Comparison of ENCODE assay signal across 28 mouse cellular contexts in the genomic region with DNA sequence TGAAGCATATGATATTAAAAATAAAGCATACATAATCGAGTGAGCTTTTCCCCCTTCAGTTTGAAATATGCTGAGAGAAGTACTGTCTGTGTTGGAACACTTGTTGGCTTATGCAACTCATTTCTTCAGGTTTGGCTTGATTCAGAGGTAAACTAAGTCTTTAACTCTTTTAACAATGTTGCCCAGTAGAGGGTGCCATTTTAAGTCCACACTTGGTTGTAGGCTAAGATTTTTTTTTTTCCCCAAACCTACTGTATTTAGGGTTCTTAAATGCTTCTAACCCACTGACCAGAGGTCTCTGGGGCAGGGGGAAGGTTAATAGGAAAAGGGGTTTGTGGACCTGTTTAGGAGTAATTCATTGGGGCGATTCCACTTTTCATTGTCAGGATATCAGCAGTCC. TPM values are rescaled to one million over a fixed set of nuclear protein-coding genes. Genes with fewer than 3 reads are reported as not detected.
A peak's percentile ranks its signal among the peaks of the same experiment; 100 is the strongest.
DNase-seq lines count a peak whose midpoint lies in the region; TF ChIP-seq lines count a peak whose summit lies in the region.
"Had no signal": no experiment of that assay in that cellular context is flagged by ENCODE, and none has a peak within 500 bp of the region (broad histone marks: within the 10 kb centered on the region; RNA-seq: fewer than 3 reads in every experiment).

No protein-coding gene starts in this region.

- H3K27me3 ChIP-seq in kidney, adult 2 months (replicated peaks; ENCODE audit: control insufficient read depth, insufficient read depth, low read length), result no peaks in the 10 kb centered on the region
- H3K27me3 ChIP-seq: forebrain, embryonic 13.5 days; heart, embryonic 12.5 days; megakaryocyte, embryonic 14.5 days; midbrain, embryonic 13.5 days; stomach, embryonic 15.5 days had no signal

- H3K4me1 ChIP-seq in kidney, adult 2 months (ENCODE audit: control insufficient read depth, insufficient read depth, low read length), result no peaks in the 10 kb centered on the region
- H3K4me1 ChIP-seq: forebrain, embryonic 13.5 days; heart, embryonic 12.5 days; limb, embryonic 10.5 days; megakaryocyte, embryonic 14.5 days; midbrain, embryonic 13.5 days; stomach, embryonic 15.5 days had no signal

- H3K36me3 ChIP-seq in kidney, adult 2 months (ENCODE audit: control insufficient read depth, insufficient read depth, low read length), result no peaks in the 10 kb centered on the region
- H3K36me3 ChIP-seq: G1E; heart, embryonic 12.5 days; limb, embryonic 10.5 days; midbrain, embryonic 13.5 days; stomach, embryonic 15.5 days had no signal

- no peak for TF ChIP-seq CTCF in kidney, adult 2 months (conservative IDR thresholded peaks at IDR 0.05; ENCODE audit: insufficient read depth, insufficient read length, low read depth, low read length)

- H3K4me3 ChIP-seq in kidney, adult 2 months (ENCODE audit: insufficient read depth, low read depth, low read length), result no peak overlapping the region
- H3K4me3 ChIP-seq: forebrain, embryonic 13.5 days; heart, embryonic 12.5 days; limb, embryonic 10.5 days; megakaryocyte, embryonic 14.5 days; midbrain, embryonic 13.5 days; stomach, embryonic 15.5 days had no signal

- TF ChIP-seq POLR2A in kidney, adult 2 months (IDR thresholded peaks at IDR 0.05; ENCODE audit: low read depth, low read length), result no peak

- no peak overlapping the region for H3K27ac ChIP-seq in kidney, adult 2 months (ENCODE audit: insufficient read depth, low read depth, low read length)
- H3K27ac ChIP-seq: forebrain, embryonic 13.5 days; hindbrain, postnatal 0 days; limb, embryonic 10.5 days; midbrain, embryonic 13.5 days; stomach, embryonic 15.5 days had no signal

- DNase-seq in kidney, adult 2 months, result peak; percentile 9
- DNase-seq in kidney, adult 11 months, result no peak
- DNase-seq in 3T3-L1 (ENCODE audit: low read depth, low spot score), result peak; percentile 19
- peak; percentile 42 for DNase-seq in CD4-positive, CD25-positive, alpha-beta regulatory T cell, adult 2 months (ENCODE audit: low read depth, low spot score)
- DNase-seq in induced T-regulatory cell, adult 2 months (ENCODE audit: low read depth), result peak; percentile 27
- DNase-seq in cerebellum, postnatal 36 days, result no peak
- no peak for DNase-seq in adrenal gland, adult 18-20 months (ENCODE audit: low spot score in 2 of 2)
- DNase-seq in spleen, postnatal 14 days (ENCODE audit: low spot score in 2 of 2), result no peak
- DNase-seq: adrenal gland, postnatal 14 days; cerebellum, adult 2 months; cerebellum, postnatal 25 days; embryo, embryonic 11 days; gastrocnemius, postnatal 10 days; heart, adult 11 months; heart, postnatal 14 days; kidney, adult 9 months; liver; liver, postnatal 0 days; lung, postnatal 14 days; thymus, adult 18-20 months had no signal

- 65% methylated on average over 2 of the region's 2 CpGs for WGBS in kidney, adult 2 months

RNA-seq across cellular contexts. Expression of gene Tdrd3, which starts 33.4 kb away (rescaled TPM):
- 4.1 and 4.9 TPM in 2 replicates for polyA plus RNA-seq in kidney, adult 2 months (2012; rRNA removed)
- total RNA-seq in adrenal gland, adult 18-20 months (2021), result 10 to 100 TPM; 26.6 to 34.7 TPM

Comparison
In these comparisons a context has a peak if more than half of its experiments do, and no peak if none do; other contexts are left out.
1. DNase-seq: peak in kidney, adult 2 months (single experiment), 3T3-L1 (single experiment), CD4-positive, CD25-positive, alpha-beta regulatory T cell, adult 2 months (single experiment) and induced T-regulatory cell, adult 2 months (single experiment); none in kidney, adult 11 months (single experiment), cerebellum, postnatal 36 days (0 of 2), adrenal gland, adult 18-20 months (0 of 2) and spleen, postnatal 14 days (0 of 2).